Mouse (Mus musculus) forebrain, postnatal 0 days (tissue): ENCODE results near the gene Ugt1a7c. TPM values are rescaled to one million over a fixed set of nuclear protein-coding genes. Genes with fewer than 3 reads are reported as not detected.

ENCODE experiments used
- ATAC-seq: fragments of 200-750 bp; cut with Nextera tagmentation; 2 replicates; pipeline ENCODE4 v1.8.0; 2017; ENCODE audit warnings: mild to moderate bottlenecking, moderate library complexity
- DNase-seq: peaks from one replicate; pipeline ENCODE4 v3.0.0-alpha.2; 2015
- H3K27ac ChIP-seq: fragments of 300-500 bp; sonication (generic); 2 replicates; pipeline ENCODE4 v1.5.1; 2014; ENCODE audit warnings: low read depth, mild to moderate bottlenecking, antibody characterized with exemption, low read length, moderate library complexity, mixed read lengths
- H3K27me3 ChIP-seq: fragments of 300-500 bp; sonication (generic); 2 replicates; pipeline ENCODE4 v1.6.1; 2014; ENCODE audit warnings: mild to moderate bottlenecking, low read length, mixed read lengths; ENCODE audit not compliant: insufficient read depth
- H3K36me3 ChIP-seq: fragments of 300-500 bp; sonication (generic); 2 replicates; pipeline ENCODE4 v1.6.1; 2014; ENCODE audit warnings: mild to moderate bottlenecking, moderate library complexity; ENCODE audit not compliant: insufficient read depth
- H3K4me1 ChIP-seq: fragments of 300-500 bp; sonication (generic); 2 replicates; pipeline ENCODE4 v1.6.1; 2014; ENCODE audit warnings: antibody characterized with exemption; ENCODE audit not compliant: insufficient read depth
- H3K4me2 ChIP-seq: fragments of 300-500 bp; sonication (generic); 2 replicates; pipeline ENCODE4 v1.6.1; 2014; ENCODE audit warnings: low read depth, mild to moderate bottlenecking, moderate library complexity
- H3K4me3 ChIP-seq: fragments of 300-500 bp; sonication (generic); 2 replicates; pipeline ENCODE4 v1.5.1; 2014; ENCODE audit warnings: low read depth, low read length, mixed read lengths
- H3K9ac ChIP-seq: fragments of 300-500 bp; sonication (generic); 2 replicates; pipeline ENCODE4 v1.6.1; 2014; ENCODE audit warnings: mild to moderate bottlenecking
- H3K9me3 ChIP-seq: fragments of 300-500 bp; sonication (generic); 2 replicates; pipeline ENCODE4 v1.6.1; 2016; ENCODE audit warnings: low read length
- CTCF ChIP-seq: sonication (generic); IDR thresholded peaks from 2 replicates; pipeline ENCODE4 v1.5.1; 2016; ENCODE audit warnings: antibody characterized with exemption, control low read depth, low read depth
- WGBS: fragments of 180-500 bp; shearing (Covaris S2); extraction: QIAGEN DNeasy Blood & Tissue Kit; methylation state at CpG from one replicate; pipeline ENCODE4 v1.1.7; 2014; 5-methylcytosine and 5-hydroxymethylcytosine counted together
- polyA plus RNA-seq: library from polyadenylated mRNA; unstranded; fragments of >200 nt; fragmentation: Nextera tagmentation; extraction: Ambion mirVana; gene quantifications from 2 replicates; pipeline ENCODE4 v1.2.1, GENCODE M21; 2015
- total RNA-seq: library from RNA; depleted of rRNA; stranded (reverse); fragments of >200 nt; gene quantifications from 2 replicates; pipeline ENCODE4 v1.2.3, GENCODE M21; 2014

The Ugt1a7c gene
- total and polyA plus RNA-seq, 2 experiments from 2014 or later = 1.7 to 1.9 TPM

- no peaks in the 10 kb centered on the region for H3K27me3 ChIP-seq
- H3K9ac ChIP-seq = no peak overlapping the region
- H3K4me2 ChIP-seq = no peak overlapping the region
- H3K4me1 ChIP-seq = no peaks in the 10 kb centered on the region
- no peak overlapping the region for H3K4me3 ChIP-seq
- H3K36me3 ChIP-seq = no peaks in the 10 kb centered on the region
- WGBS = 88% methylated on average over 5 of the region's 5 CpGs
- DNase-seq = no peak
- no peak for ATAC-seq
- H3K9me3 ChIP-seq = peaks cover 97% of the 10 kb centered on the region
- TF ChIP-seq CTCF = no peak
- H3K27ac ChIP-seq = no peak overlapping the region
Observed at GRCm38 (mm10) chr1:88229986-88230385, 135.1 kb downstream of the Ugt1a7c start.

GRCm38 (mm10) chr1:88230421-88230820 is 135.6 kb downstream of the Ugt1a7c start:
- Histone ChIP-seq H3K4me1 (no peaks in the 10 kb centered on the region), H3K27ac (no peak overlapping the region), H3K36me3 (no peaks in the 10 kb centered on the region), H3K27me3 (no peaks in the 10 kb centered on the region), H3K4me2 (no peak overlapping the region), H3K4me3 (no peak overlapping the region), H3K9me3 (peaks cover 100% of the 10 kb centered on the region), H3K9ac (no peak overlapping the region)
- DNase-seq = no peak
- TF ChIP-seq CTCF = no peak
- 74% methylated on average over 7 of the region's 7 CpGs for WGBS
- no peak for ATAC-seq

- Histone ChIP-seq H3K27me3 (no peaks in the 10 kb centered on the region), H3K9ac (no peak overlapping the region), H3K36me3 (no peaks in the 10 kb centered on the region), H3K4me3 (no peak overlapping the region), H3K4me2 (no peak overlapping the region), H3K27ac (no peak overlapping the region), H3K4me1 (no peaks in the 10 kb centered on the region), H3K9me3 (peaks cover 100% of the 10 kb centered on the region)
- no peak for DNase-seq
- TF ChIP-seq CTCF = no peak
- WGBS = 80% methylated on average over 6 of the region's 6 CpGs
- no peak for ATAC-seq
Observed at GRCm38 (mm10) chr1:88230981-88231802, 136.3 kb downstream of the Ugt1a7c start.

- Histone ChIP-seq H3K27me3 (no peaks in the 10 kb centered on the region), H3K9ac (no peak overlapping the region), H3K9me3 (peaks cover 98% of the 10 kb centered on the region), H3K4me2 (no peak overlapping the region), H3K4me3 (no peak overlapping the region), H3K27ac (no peak overlapping the region), H3K4me1 (no peaks in the 10 kb centered on the region), H3K36me3 (no peaks in the 10 kb centered on the region)
- DNase-seq = no peak
- no peak for TF ChIP-seq CTCF
- no peak for ATAC-seq
- WGBS = 67% methylated on average over 7 of the region's 7 CpGs
Observed at GRCm38 (mm10) chr1:88231803-88232499, 137.1 kb downstream of the Ugt1a7c start.

- Histone ChIP-seq H3K4me2 (no peak overlapping the region), H3K9me3 (peaks cover 98% of the 10 kb centered on the region), H3K36me3 (no peaks in the 10 kb centered on the region), H3K27me3 (no peaks in the 10 kb centered on the region), H3K4me3 (no peak overlapping the region), H3K4me1 (no peaks in the 10 kb centered on the region), H3K27ac (no peak overlapping the region), H3K9ac (no peak overlapping the region)
- DNase-seq (no peak), ATAC-seq (no peak)
- WGBS = 60% methylated on average over 3 of the region's 3 CpGs
- TF ChIP-seq CTCF = no peak
Observed at GRCm38 (mm10) chr1:88232664-88233380, 138.0 kb downstream of the Ugt1a7c start.

- H3K27me3 ChIP-seq = no peaks in the 10 kb centered on the region
- no peak overlapping the region for H3K9ac ChIP-seq
- no peak overlapping the region for H3K4me2 ChIP-seq
- no peak for ATAC-seq
- DNase-seq = no peak
- WGBS = 70% methylated on average over 14 of the region's 14 CpGs
- H3K27ac ChIP-seq = no peak overlapping the region
- no peak for TF ChIP-seq CTCF
- H3K4me1 ChIP-seq = no peaks in the 10 kb centered on the region
- no peaks in the 10 kb centered on the region for H3K36me3 ChIP-seq
- peaks cover 98% of the 10 kb centered on the region for H3K9me3 ChIP-seq
- no peak overlapping the region for H3K4me3 ChIP-seq
Observed at GRCm38 (mm10) chr1:88233421-88234247, 138.8 kb downstream of the Ugt1a7c start.
